ENCODE assay signal across 10 mouse cellular contexts in genomic region chr10:83857794-83858442, GRCm38 (mm10).
DNase-seq lines count a peak whose midpoint lies in the region; ATAC-seq and TF ChIP-seq lines count a peak whose summit lies in the region.
"Had no signal": no experiment of that assay in that cellular context is flagged by ENCODE, and none has a peak within 500 bp of the region (broad histone marks: within the 10 kb centered on the region; RNA-seq: fewer than 3 reads in every experiment).

No protein-coding gene starts in this region.

- H3K4me2 ChIP-seq in midbrain, embryonic 14.5 days (ENCODE audit: low read length): no peak overlapping the region
- no peak overlapping the region for H3K4me2 ChIP-seq in midbrain, embryonic 16.5 days (ENCODE audit: low read length)
- no peak overlapping the region for H3K4me2 ChIP-seq in hindbrain, embryonic 12.5 days (replicated peaks)
- H3K4me2 ChIP-seq: liver, embryonic 12.5 days had no signal

- DNase-seq in gastrocnemius, adult 2 months: no peak
- DNase-seq in gastrocnemius, postnatal 14 days: no peak
- DNase-seq in midbrain, embryonic 14.5 days: peak; percentile 15
- peak; percentile 19 to 20 for DNase-seq in heart, postnatal 14 days
- DNase-seq in gastrocnemius, postnatal 10 days: no peak

- no peak for ATAC-seq in midbrain, embryonic 14.5 days (ENCODE audit: low FRiP score, low TSS enrichment)
- ATAC-seq in midbrain, embryonic 16.5 days: no peak
- 0 out of 2 replicates have a peak, but pooled peaks have one; percentile 18 for ATAC-seq in neutrophil, adult 5-6 weeks (ENCODE audit: extremely low read depth, insufficient number of reproducible peaks, low FRiP score, poor library complexity, severe bottlenecking)
- ATAC-seq in hindbrain, embryonic 12.5 days (ENCODE audit: low FRiP score): no peak
- ATAC-seq: liver, embryonic 12.5 days had no signal

- H3K9me3 ChIP-seq in midbrain, embryonic 14.5 days (ENCODE audit: control insufficient read depth, low read length): no peaks in the 10 kb centered on the region
- no peaks in the 10 kb centered on the region for H3K9me3 ChIP-seq in midbrain, embryonic 16.5 days (replicated peaks; ENCODE audit: control insufficient read depth, low read length, poor library complexity, severe bottlenecking)
- H3K9me3 ChIP-seq in hindbrain, embryonic 12.5 days (replicated peaks): no peaks in the 10 kb centered on the region
- H3K9me3 ChIP-seq: liver, embryonic 12.5 days had no signal

- no peak overlapping the region for H3K9ac ChIP-seq in midbrain, embryonic 14.5 days (replicated peaks; ENCODE audit: low read length)
- no peak overlapping the region for H3K9ac ChIP-seq in midbrain, embryonic 16.5 days (ENCODE audit: low read depth, low read length)
- no peak overlapping the region for H3K9ac ChIP-seq in hindbrain, embryonic 12.5 days
- H3K9ac ChIP-seq: liver, embryonic 12.5 days had no signal

- H3K4me3 ChIP-seq in gastrocnemius, adult 2 months: no peak overlapping the region
- H3K4me3 ChIP-seq in midbrain, embryonic 14.5 days (replicated peaks; ENCODE audit: low read depth, low read length): no peak overlapping the region
- no peak overlapping the region for H3K4me3 ChIP-seq in midbrain, embryonic 16.5 days (ENCODE audit: low read depth, low read length)
- no peak overlapping the region for H3K4me3 ChIP-seq in hindbrain, embryonic 12.5 days
- H3K4me3 ChIP-seq: liver, embryonic 12.5 days; myocyte had no signal

- peak overlapping the region; percentile 71 for H3K27ac ChIP-seq in gastrocnemius, adult 2 months
- H3K27ac ChIP-seq in midbrain, embryonic 14.5 days (replicated peaks; ENCODE audit: low read depth, low read length): no peak overlapping the region
- no peak overlapping the region for H3K27ac ChIP-seq in midbrain, embryonic 16.5 days (ENCODE audit: low read length)
- H3K27ac ChIP-seq in hindbrain, embryonic 12.5 days: no peak overlapping the region
- H3K27ac ChIP-seq: liver, embryonic 12.5 days had no signal

- H3K27me3 ChIP-seq in midbrain, embryonic 14.5 days (ENCODE audit: control insufficient read depth, insufficient read depth, low read length): no peaks in the 10 kb centered on the region
- H3K27me3 ChIP-seq in midbrain, embryonic 16.5 days (ENCODE audit: control insufficient read depth, insufficient read depth, low read depth, low read length): no peaks in the 10 kb centered on the region
- H3K27me3 ChIP-seq in hindbrain, embryonic 12.5 days: no peaks in the 10 kb centered on the region
- H3K27me3 ChIP-seq: liver, embryonic 12.5 days had no signal

- 89% methylated on average over 14 of the region's 14 CpGs for WGBS in midbrain, embryonic 14.5 days
- 78% methylated on average over 14 of the region's 14 CpGs for WGBS in midbrain, embryonic 16.5 days
- WGBS in hindbrain, embryonic 12.5 days: 81% methylated on average over 14 of the region's 14 CpGs

- intact Hi-C loops in gastrocnemius, adult 2 months (cut with DNase I): no loop called here
- intact Hi-C loops in gastrocnemius, postnatal 14 days (cut with DNase I; ENCODE audit: low total_unique reads): no loop called here
- intact Hi-C loops in heart, postnatal 14 days (cut with DNase I): no loop called here

- TF ChIP-seq CTCF in gastrocnemius, adult 2 months (IDR thresholded peaks at IDR 0.05): no peak

- H3K4me1 ChIP-seq in midbrain, embryonic 14.5 days (ENCODE audit: control insufficient read depth, insufficient read depth, low read length): 0 out of 2 replicates have a peak, but pooled peaks cover 5% of the 10 kb centered on the region
- H3K4me1 ChIP-seq in midbrain, embryonic 16.5 days (ENCODE audit: control insufficient read depth, insufficient read depth, low read length): no peaks in the 10 kb centered on the region
- peaks cover 8% of the 10 kb centered on the region; the same call in 1 of the 2 replicates for H3K4me1 ChIP-seq in hindbrain, embryonic 12.5 days
- H3K4me1 ChIP-seq: liver, embryonic 12.5 days had no signal

- no peaks in the 10 kb centered on the region for H3K36me3 ChIP-seq in midbrain, embryonic 14.5 days (ENCODE audit: control insufficient read depth, insufficient read depth, low read length)
- H3K36me3 ChIP-seq in midbrain, embryonic 16.5 days (ENCODE audit: control insufficient read depth, insufficient read depth, low read length): no peaks in the 10 kb centered on the region
- no peaks in the 10 kb centered on the region for H3K36me3 ChIP-seq in hindbrain, embryonic 12.5 days
- H3K36me3 ChIP-seq: liver, embryonic 12.5 days had no signal

Comparison
In these comparisons a context has a peak if more than half of its experiments do, and no peak if none do; other contexts are left out.
1. DNase-seq: peak in midbrain, embryonic 14.5 days (single experiment) and heart, postnatal 14 days (2 of 2); none in gastrocnemius, adult 2 months (single experiment), gastrocnemius, postnatal 14 days (single experiment) and gastrocnemius, postnatal 10 days (single experiment).